Mouse (Mus musculus) heart, postnatal 36 days (tissue): ENCODE measurements around the gene Prpf8. TPM values are rescaled to one million over a fixed set of nuclear protein-coding genes. Genes with fewer than 3 reads are reported as not detected.

ENCODE experiments used
- DNase-seq, 2 experiments: peaks; one replicate each; pipeline ENCODE4 v3.0.0; 2021 to 2022
- intact Hi-C: fragments of 180-260 bp; cut with DNase I; formaldehyde crosslinking; loops from one replicate; pipeline ENCODE4 v1.15.1; 2025
- total RNA-seq, 2 experiments: library from RNA; stranded (reverse); gene quantifications; 2 replicates each; pipeline ENCODE4 v1.2.3; 2021

Prpf8 gene
- total RNA-seq, 2 experiments from 2014 or later = 82.9 to 92.8 TPM

DNA sequence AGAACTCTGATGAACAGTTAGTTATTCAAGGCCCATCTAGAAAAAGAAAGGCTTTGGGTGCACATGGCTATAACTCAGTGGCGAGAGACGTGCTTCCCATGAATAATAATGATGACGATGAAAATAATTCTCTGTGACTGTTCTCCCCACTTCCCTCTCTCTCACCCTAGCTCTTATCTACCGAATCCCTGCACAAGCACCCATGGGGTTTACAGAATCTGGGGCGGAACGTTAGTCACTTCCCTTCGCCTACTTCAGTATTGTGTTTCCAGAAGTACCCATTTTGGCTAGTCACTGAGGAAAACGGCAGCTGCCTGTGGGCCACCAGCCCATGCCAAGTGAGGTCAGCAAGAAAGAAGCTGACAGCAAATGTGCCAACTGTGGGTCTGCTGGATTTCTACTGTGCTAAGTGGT, 28.0 kb upstream of the Prpf8 start:
- intact Hi-C loops = loop anchor here (5.0 kb wide), 1 partner anchor 56 kb away; no protein-coding TSS in a partner anchor
- peak; percentile 38 to 48 for DNase-seq

GRCm38 (mm10) chr11:75459141-75459711, 27.4 kb upstream of the Prpf8 start:
- peak; percentile 52 to 62 for DNase-seq
- intact Hi-C loops = loop anchor here (5.0 kb wide), 1 partner anchor 57 kb away; no protein-coding TSS in a partner anchor

- intact Hi-C loops = loop anchor here (5.0 kb wide), 2 partner anchors 57 to 193 kb away; partner anchors contain the start of gene Myo1c
- no peak for DNase-seq
Observed at GRCm38 (mm10) chr11:75459751-75460102, 26.9 kb upstream of the Prpf8 start.

- intact Hi-C loops = loop anchor here (5.0 kb wide), 1 partner anchor 192 kb away; the partner anchor contains the start of gene Myo1c
- DNase-seq = peak; percentile 84 to 87
Observed at GRCm38 (mm10) chr11:75460103-75460843, 26.3 kb upstream of the Prpf8 start.

- peak; percentile 97 to 98 for DNase-seq
- intact Hi-C loops = loop anchor here (5.0 kb wide), 1 partner anchor 191 kb away; the partner anchor contains the start of gene Myo1c
Observed at GRCm38 (mm10) chr11:75460844-75461742, 25.5 kb upstream of the Prpf8 start, which contains the start of gene Tlcd2. Gene Tlcd2 (plus strand): TSS chr11:75461715.

DNA sequence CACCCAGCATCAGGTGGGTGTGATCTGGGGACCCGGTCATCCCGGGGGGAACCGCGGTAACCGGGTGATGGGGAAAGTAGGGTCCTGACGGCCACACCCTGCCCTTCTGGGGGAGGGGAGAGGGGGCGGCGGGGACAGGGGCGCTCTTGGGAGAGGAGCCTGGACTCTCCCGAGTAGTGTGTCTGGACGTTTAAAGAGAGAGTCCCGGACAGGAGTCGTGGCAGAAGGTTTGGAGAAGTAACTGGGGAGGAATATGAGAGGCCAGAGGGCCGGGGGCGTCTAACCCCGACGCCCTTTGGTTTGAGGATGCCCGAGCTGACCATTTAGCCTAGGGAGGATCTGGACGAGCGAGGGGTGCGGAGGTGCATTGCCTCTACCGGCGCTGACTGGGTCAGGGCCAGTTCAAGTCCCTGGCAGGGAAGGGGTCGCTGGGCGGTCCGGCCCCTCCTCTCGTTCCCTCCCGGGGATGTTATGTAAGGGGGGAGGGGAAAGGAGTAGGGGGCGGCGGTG, 24.8 kb upstream of the Prpf8 start:
- no peak for DNase-seq
- intact Hi-C loops = loop anchor here (2.0 to 5.0 kb wide), 3 partner anchors 25 to 191 kb away; partner anchors contain the start of genes Myo1c, Prpf8 and Rilp

GRCm38 (mm10) chr11:75462253-75462783, 24.3 kb upstream of the Prpf8 start:
- intact Hi-C loops = loop anchor here (2.0 to 5.0 kb wide), 3 partner anchors 24 to 190 kb away; partner anchors contain the start of genes Myo1c, Prpf8 and Rilp
- DNase-seq = peak; percentile 81 to 88

DNA sequence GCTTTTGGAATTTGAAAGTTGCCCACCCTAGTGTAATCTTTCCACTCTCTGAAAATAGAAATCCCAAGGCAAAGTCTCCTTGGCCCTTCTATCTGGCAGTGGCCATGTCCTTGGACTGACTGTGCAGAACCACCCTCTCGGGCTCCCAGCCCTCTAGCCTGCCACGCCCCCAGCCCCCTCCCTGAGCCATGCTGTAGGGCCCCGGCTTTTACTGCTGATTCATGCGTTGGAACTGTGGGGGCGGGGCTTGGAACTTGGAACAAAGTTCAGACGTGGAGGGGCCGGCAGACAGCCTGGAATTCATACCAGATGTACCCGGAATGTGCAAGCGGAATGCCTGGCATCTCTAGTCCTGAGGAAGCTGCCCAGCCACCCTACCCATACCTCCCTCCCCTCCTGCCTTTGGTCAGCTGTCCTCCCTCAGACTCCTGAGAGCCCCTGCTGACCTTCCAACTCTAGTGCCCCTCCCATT, 23.7 kb upstream of the Prpf8 start:
- peak; percentile 87 to 90 for DNase-seq
- intact Hi-C loops = loop anchor here (2.0 to 5.0 kb wide), 3 partner anchors 24 to 189 kb away; partner anchors contain the start of genes Myo1c, Prpf8 and Rilp

- intact Hi-C loops = loop anchor here (2.0 to 5.0 kb wide), 3 partner anchors 23 to 189 kb away; partner anchors contain the start of genes Myo1c, Prpf8 and Rilp
- no peak for DNase-seq
Observed at GRCm38 (mm10) chr11:75463624-75464023, 23.0 kb upstream of the Prpf8 start.

DNA sequence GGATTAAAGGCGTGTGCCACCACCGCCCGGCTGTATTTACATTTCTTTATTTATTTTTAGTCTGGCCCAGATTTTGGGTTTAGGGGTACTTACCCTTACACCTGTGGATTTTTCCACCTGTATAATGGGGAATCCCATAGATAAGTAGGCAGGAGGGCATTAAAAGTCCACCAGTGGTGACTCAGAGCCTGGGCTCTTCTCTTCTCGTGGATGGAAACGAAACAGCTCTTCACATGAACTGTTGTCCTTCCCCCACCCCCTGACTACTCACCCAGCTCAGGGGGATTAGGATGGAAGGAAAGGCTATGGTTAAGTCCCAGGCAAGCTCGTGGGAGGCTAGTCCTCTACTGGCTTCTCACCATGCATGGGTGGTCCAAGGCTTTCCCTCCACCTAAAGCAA, 22.2 kb upstream of the Prpf8 start:
- intact Hi-C loops = loop anchor here (5.0 kb wide), 1 partner anchor 188 kb away; the partner anchor contains the start of gene Myo1c

DNA sequence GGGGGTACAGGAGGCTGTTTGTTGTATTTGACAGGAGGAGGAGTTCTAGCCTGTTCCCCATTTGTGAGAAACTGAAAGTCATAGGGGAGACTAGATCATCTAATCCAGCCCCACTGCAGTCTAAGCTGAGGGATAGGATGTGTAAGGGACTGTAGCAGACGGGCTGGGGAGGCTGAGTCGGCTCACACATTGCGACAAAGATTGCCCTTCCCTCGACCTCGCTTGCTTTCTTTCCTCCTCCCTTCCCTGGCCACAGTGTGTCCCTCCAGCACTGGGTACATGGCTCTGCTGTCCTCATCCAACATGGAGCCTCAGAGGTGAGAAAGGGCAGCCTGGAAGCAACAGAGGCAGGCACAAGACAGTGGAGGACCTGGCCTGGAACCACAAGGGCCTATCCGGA, 21.6 kb upstream of the Prpf8 start:
- intact Hi-C loops = no loop called here
- no peak for DNase-seq

More for the DNA sequence above, 22.2 kb upstream of the Prpf8 start:
- no peak for DNase-seq

GRCm38 (mm10) chr11:75466731-75467505, 19.7 kb upstream of the Prpf8 start:
- no peak for DNase-seq
- intact Hi-C loops = no loop called here

GRCm38 (mm10) chr11:75467512-75468215, 19.0 kb upstream of the Prpf8 start:
- peak; percentile 63 to 67 for DNase-seq

GRCm38 (mm10) chr11:75468410-75468809, 18.2 kb upstream of the Prpf8 start:
- intact Hi-C loops = no loop called here
- DNase-seq = no peak

More at GRCm38 (mm10) chr11:75467512-75468215, 19.0 kb upstream of the Prpf8 start:
- intact Hi-C loops = no loop called here

- DNase-seq = no peak
- intact Hi-C loops = no loop called here
Observed at GRCm38 (mm10) chr11:75469261-75469660, 17.4 kb upstream of the Prpf8 start.

DNA sequence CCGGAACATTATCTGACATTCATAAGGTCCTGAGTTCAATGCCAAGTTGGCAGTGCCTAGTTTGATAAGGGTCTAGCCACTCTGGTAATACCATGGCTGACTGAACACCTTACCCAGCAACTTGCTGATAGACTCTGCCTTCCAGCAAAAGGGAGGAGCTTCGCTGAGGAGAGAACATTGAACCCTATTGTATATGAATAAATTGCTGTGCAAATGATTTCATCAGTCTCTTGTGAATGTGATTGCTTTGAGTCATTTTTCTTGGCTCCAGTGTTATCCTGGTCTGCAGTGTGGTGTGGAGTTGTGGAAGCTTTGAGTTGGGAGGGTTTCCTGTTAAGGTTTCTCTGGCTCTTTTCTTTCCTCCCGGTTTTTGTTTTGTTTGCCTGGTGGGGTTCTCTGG, 15.9 kb upstream of the Prpf8 start:
- no peak for DNase-seq
- intact Hi-C loops = no loop called here

GRCm38 (mm10) chr11:75472469-75473081, 14.0 kb upstream of the Prpf8 start:
- intact Hi-C loops = no loop called here
- no peak for DNase-seq

GRCm38 (mm10) chr11:75473376-75473775, 13.2 kb upstream of the Prpf8 start:
- DNase-seq = no peak
- intact Hi-C loops = no loop called here
